Mouse (Mus musculus): ENCODE results near the gene Cd8b1. TPM values are rescaled to one million over a fixed set of nuclear protein-coding genes. Genes with fewer than 3 reads are reported as not detected.

Cd8b1 gene
- polyA plus RNA-seq, 1 experiment from 2014 or later, result 1.6 TPM

GRCm38 (mm10) chr6:71374921-71375320 is 52.3 kb downstream of the Cd8b1 start:
- Histone ChIP-seq H3K27ac (no peak overlapping the region), H3K9me3 (no peaks in the 10 kb centered on the region), H3K4me2 (no peak overlapping the region), H3K36me3 (no peaks in the 10 kb centered on the region), H3K27me3 (no peaks in the 10 kb centered on the region), H3K4me3 (no peak overlapping the region), H3K9ac (no peak overlapping the region), H3K4me1 (no peaks in the 10 kb centered on the region)
- 77% methylated on average over 2 of the region's 2 CpGs for WGBS
- no peak for ATAC-seq (ENCODE audit: borderline replicate concordance, extremely low read depth, low FRiP score, low TSS enrichment)

DNA sequence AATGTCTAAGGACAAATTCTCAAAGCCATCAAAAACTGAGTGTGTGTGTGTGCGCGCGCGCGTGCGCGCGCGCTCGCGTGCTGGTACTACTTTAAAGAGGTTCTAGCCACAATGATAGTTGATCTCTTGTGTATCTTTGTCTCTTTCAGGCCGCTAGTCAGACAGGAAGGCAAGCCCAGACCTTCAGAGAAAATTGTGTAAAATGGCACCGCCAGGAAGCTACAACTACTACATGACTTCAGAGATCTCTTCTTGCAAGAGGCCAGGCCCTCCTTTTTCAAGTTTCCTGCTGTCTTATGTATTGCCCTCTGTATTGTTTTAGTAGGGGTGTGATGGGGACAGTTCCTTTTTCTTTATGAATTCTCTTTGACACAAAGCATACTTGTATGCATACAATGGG is 54.1 kb downstream of the Cd8b1 start:
- no peak overlapping the region for H3K4me2 ChIP-seq
- no peaks in the 10 kb centered on the region for H3K4me1 ChIP-seq
- no peaks in the 10 kb centered on the region for H3K9me3 ChIP-seq
- no peak overlapping the region for H3K27ac ChIP-seq
- H3K4me3 ChIP-seq, result no peak overlapping the region
- no peaks in the 10 kb centered on the region for H3K27me3 ChIP-seq
- WGBS, result 94% methylated on average over 13 of the region's 13 CpGs
- H3K36me3 ChIP-seq, result no peaks in the 10 kb centered on the region
- no peak overlapping the region for H3K9ac ChIP-seq
- ATAC-seq (ENCODE audit: borderline replicate concordance, extremely low read depth, low FRiP score, low TSS enrichment), result no peak

DNA sequence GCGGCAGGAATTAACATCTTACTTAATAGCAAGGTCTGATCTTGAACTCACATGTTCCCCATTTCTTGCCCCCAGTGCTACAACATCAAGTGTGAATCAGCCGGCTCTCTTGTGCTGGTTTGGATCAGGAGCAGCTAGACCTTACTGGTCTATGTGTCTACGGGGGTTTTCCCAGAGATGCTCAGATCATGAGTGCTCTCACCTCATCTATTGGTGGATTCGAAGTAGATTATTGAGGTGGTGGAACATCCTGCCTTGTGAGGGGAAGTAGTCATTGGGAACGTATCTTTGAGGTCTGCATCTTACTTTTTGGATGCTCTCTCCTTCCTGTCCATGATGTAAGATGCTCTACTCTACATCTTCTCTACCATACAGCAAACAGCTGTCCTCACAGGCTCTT is 59.1 kb downstream of the Cd8b1 start:
- Histone ChIP-seq H3K4me3 (no peak overlapping the region), H3K4me2 (no peak overlapping the region), H3K9me3 (no peaks in the 10 kb centered on the region), H3K4me1 (no peaks in the 10 kb centered on the region), H3K27ac (no peak overlapping the region), H3K9ac (no peak overlapping the region), H3K27me3 (no peaks in the 10 kb centered on the region), H3K36me3 (no peaks in the 10 kb centered on the region)
- 85% methylated on average over 5 of the region's 5 CpGs for WGBS
- ATAC-seq (ENCODE audit: borderline replicate concordance, extremely low read depth, low FRiP score, low TSS enrichment), result no peak

Other genes starting within 250 kb of the Cd8b1 start
- gene Thnsl2, start 178.3 kb upstream of the Cd8b1 start, polyA plus RNA-seq (2015; fragmentation: Nextera tagmentation; extraction: Ambion mirVana), result 7.4 and 8.3 TPM in 2 replicates
- 1.3 and 2.8 TPM in 2 replicates for gene Fabp1, start 123.0 kb upstream of the Cd8b1 start, polyA plus RNA-seq (2015; fragmentation: Nextera tagmentation; extraction: Ambion mirVana)
- 46.8 and 52.2 TPM in 2 replicates for gene Krcc1, start 51.1 kb upstream of the Cd8b1 start, polyA plus RNA-seq (2015; fragmentation: Nextera tagmentation; extraction: Ambion mirVana)
- gene Smyd1, start 555 bp upstream of the Cd8b1 start, polyA plus RNA-seq (2015; fragmentation: Nextera tagmentation; extraction: Ambion mirVana), result 3.0 and 4.5 TPM in 2 replicates
- 0.06 and 1.2 TPM in 2 replicates for gene Cd8a, start 50.6 kb downstream of the Cd8b1 start, polyA plus RNA-seq (2015; fragmentation: Nextera tagmentation; extraction: Ambion mirVana)
- 14.1 and 15.6 TPM in 2 replicates for gene Rmnd5a, start 117.8 kb downstream of the Cd8b1 start, polyA plus RNA-seq (2015; fragmentation: Nextera tagmentation; extraction: Ambion mirVana)
- 15.7 and 15.8 TPM in 2 replicates for gene Rnf103, start 171.1 kb downstream of the Cd8b1 start, polyA plus RNA-seq (2015; fragmentation: Nextera tagmentation; extraction: Ambion mirVana)
- gene Chmp3, start 221.0 kb downstream of the Cd8b1 start, polyA plus RNA-seq (2015; fragmentation: Nextera tagmentation; extraction: Ambion mirVana), result 64.8 and 65.7 TPM in 2 replicates

All from lung, embryonic 15.5 days (tissue).